Mouse (Mus musculus) embryonic facial prominence, embryonic 12.5 days (tissue): ENCODE results near the gene Kcnk10. TPM values are rescaled to one million over a fixed set of nuclear protein-coding genes. Genes with fewer than 3 reads are reported as not detected.

Experiments used
- ATAC-seq: fragments of 200-750 bp; cut with Nextera tagmentation; 2 replicates; pipeline ENCODE4 v1.8.0; 2017; ENCODE audit not compliant: insufficient number of reproducible peaks, insufficient read depth, low FRiP score, low TSS enrichment
- H3K27ac ChIP-seq: fragments of 300-500 bp; sonication (generic); 2 replicates; pipeline ENCODE4 v1.5.1; 2016; ENCODE audit warnings: mild to moderate bottlenecking
- H3K27me3 ChIP-seq: fragments of 300-500 bp; sonication (generic); 2 replicates; pipeline ENCODE4 v1.6.1; 2016; ENCODE audit warnings: mild to moderate bottlenecking, moderate library complexity
- H3K36me3 ChIP-seq: fragments of 300-500 bp; sonication (generic); 2 replicates; pipeline ENCODE4 v1.6.1; 2016; ENCODE audit warnings: mild to moderate bottlenecking
- H3K4me1 ChIP-seq: fragments of 300-500 bp; sonication (generic); 2 replicates; pipeline ENCODE4 v1.6.1; 2016
- H3K4me2 ChIP-seq: fragments of 300-500 bp; sonication (generic); replicated peaks from 2 replicates; pipeline ENCODE4 v1.6.1; 2016; ENCODE audit warnings: mild to moderate bottlenecking, moderate library complexity
- H3K4me3 ChIP-seq: fragments of 300-500 bp; sonication (generic); 2 replicates; pipeline ENCODE4 v1.5.1; 2016; ENCODE audit warnings: mild to moderate bottlenecking
- H3K9ac ChIP-seq: fragments of 300-500 bp; sonication (generic); 2 replicates; pipeline ENCODE4 v1.6.1; 2016; ENCODE audit warnings: mild to moderate bottlenecking, moderate library complexity
- H3K9me3 ChIP-seq: fragments of 300-500 bp; sonication (generic); 2 replicates; pipeline ENCODE4 v1.6.1; 2016; ENCODE audit warnings: mild to moderate bottlenecking, moderate library complexity
- WGBS: fragments of 180-500 bp; shearing (Covaris S2); methylation state at CpG from one replicate; pipeline ENCODE4 v1.1.7; 2016; 5-methylcytosine and 5-hydroxymethylcytosine counted together
- polyA plus RNA-seq: library from polyadenylated mRNA; unstranded; fragments of >200 nt; fragmentation: Nextera tagmentation; extraction: Ambion mirVana; gene quantifications from 2 replicates; pipeline ENCODE4 v1.2.1, GENCODE M21; 2016

The Kcnk10 gene
- polyA plus RNA-seq, 1 experiment from 2014 or later = 2.9 TPM

DNA sequence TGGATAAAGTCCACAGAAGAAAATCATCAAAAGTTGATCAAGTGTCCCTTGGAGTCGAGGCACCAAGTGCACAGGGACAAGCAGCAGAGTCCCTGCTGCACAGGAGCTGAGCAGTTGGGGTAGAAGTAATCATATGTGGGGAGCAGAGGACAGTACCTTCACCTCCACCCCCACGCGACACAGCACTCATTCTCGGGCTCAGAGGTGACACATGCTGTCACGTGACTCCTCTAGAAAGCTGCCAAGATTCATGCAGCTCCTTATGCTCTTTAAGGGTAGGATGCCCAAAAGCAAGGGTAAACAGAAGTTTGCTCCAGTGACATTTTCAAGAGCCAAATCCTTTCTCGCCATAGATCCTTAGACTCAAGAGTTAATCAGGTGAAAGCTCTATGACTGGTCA lies 42.1 kb downstream of the Kcnk10 start:
- Histone ChIP-seq H3K36me3 (no peaks in the 10 kb centered on the region), H3K4me1 (no peaks in the 10 kb centered on the region), H3K4me2 (no peak overlapping the region), H3K4me3 (no peak overlapping the region), H3K27me3 (no peaks in the 10 kb centered on the region), H3K27ac (no peak overlapping the region), H3K9ac (no peak overlapping the region), H3K9me3 (no peaks in the 10 kb centered on the region)
- 81% methylated on average over 6 of the region's 6 CpGs for WGBS
- ATAC-seq = no peak

DNA sequence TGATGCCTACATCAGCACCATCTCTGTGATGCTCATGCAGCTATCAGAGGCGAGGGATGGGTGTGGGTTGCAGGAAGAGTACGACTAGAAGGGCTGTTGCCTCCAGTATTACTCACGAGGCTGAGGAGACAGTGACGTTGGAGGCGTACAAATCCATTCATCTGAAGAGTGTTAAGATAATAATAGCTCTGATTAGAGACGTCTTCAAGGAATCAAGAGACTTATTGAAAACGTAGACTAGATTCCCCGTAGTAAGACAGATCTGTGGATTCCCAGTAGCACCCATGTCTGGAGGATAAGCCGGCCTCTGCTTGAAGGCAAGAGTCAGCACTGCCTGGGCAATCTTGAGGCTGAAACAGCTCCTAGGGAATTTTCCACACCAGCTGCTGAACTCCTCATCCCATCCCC lies 42.6 kb downstream of the Kcnk10 start:
- ATAC-seq = no peak
- H3K4me1 ChIP-seq = no peaks in the 10 kb centered on the region
- no peaks in the 10 kb centered on the region for H3K27me3 ChIP-seq
- H3K4me3 ChIP-seq = no peak overlapping the region
- H3K36me3 ChIP-seq = no peaks in the 10 kb centered on the region
- no peak overlapping the region for H3K4me2 ChIP-seq
- H3K9me3 ChIP-seq = no peaks in the 10 kb centered on the region
- no peak overlapping the region for H3K27ac ChIP-seq
- H3K9ac ChIP-seq = no peak overlapping the region
- 89% methylated on average over 9 of the region's 9 CpGs for WGBS

DNA sequence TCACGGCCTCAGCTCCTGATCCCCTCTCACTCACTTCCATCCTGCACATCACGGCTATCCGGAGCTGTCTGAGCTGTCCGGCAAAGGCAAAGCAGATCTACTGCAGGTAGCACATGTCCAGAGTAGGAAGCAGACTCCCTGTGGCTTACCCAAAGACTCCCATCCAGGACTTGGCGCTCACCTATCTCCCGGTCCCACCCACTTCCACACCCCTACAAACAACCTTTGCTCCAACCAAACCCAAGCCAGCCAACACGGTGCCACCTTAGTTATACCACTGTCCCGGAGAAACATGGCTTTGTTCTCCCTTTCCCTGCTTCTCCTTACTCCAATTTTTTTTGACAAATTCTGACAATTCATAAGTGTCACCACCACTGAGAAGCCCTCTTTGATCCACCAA lies 49.5 kb downstream of the Kcnk10 start:
- no peak overlapping the region for H3K4me2 ChIP-seq
- H3K27ac ChIP-seq = no peak overlapping the region
- 87% methylated on average over 8 of the region's 8 CpGs for WGBS
- no peak overlapping the region for H3K4me3 ChIP-seq
- ATAC-seq = no peak
- no peaks in the 10 kb centered on the region for H3K9me3 ChIP-seq
- H3K9ac ChIP-seq = no peak overlapping the region
- H3K27me3 ChIP-seq = no peaks in the 10 kb centered on the region
- no peaks in the 10 kb centered on the region for H3K36me3 ChIP-seq
- no peaks in the 10 kb centered on the region for H3K4me1 ChIP-seq

DNA sequence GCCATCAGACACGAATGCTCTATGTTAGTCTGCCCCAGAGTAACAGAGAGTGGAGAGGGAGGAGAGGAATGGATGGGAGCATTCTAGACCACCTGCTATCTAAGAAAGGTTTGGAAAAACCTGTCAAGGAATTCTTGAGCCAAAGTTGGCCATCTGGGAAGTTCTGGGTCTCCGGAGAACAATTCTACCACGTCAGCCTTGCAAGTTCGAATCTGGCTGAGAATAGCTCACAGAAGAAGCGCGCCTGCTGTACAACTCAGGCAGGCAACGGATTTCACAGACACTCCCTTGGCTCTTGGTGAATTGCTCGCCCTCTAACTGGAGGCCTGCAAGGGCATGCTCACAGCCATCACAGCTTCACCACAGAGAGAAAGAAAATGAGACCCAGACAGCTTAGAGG lies 52.7 kb downstream of the Kcnk10 start:
- no peaks in the 10 kb centered on the region for H3K27me3 ChIP-seq
- H3K4me3 ChIP-seq = no peak overlapping the region
- H3K9ac ChIP-seq = no peak overlapping the region
- no peaks in the 10 kb centered on the region for H3K36me3 ChIP-seq
- H3K9me3 ChIP-seq = no peaks in the 10 kb centered on the region
- no peaks in the 10 kb centered on the region for H3K4me1 ChIP-seq
- no peak overlapping the region for H3K27ac ChIP-seq
- WGBS = 87% methylated on average over 8 of the region's 8 CpGs
- no peak for ATAC-seq
- H3K4me2 ChIP-seq = no peak overlapping the region

DNA sequence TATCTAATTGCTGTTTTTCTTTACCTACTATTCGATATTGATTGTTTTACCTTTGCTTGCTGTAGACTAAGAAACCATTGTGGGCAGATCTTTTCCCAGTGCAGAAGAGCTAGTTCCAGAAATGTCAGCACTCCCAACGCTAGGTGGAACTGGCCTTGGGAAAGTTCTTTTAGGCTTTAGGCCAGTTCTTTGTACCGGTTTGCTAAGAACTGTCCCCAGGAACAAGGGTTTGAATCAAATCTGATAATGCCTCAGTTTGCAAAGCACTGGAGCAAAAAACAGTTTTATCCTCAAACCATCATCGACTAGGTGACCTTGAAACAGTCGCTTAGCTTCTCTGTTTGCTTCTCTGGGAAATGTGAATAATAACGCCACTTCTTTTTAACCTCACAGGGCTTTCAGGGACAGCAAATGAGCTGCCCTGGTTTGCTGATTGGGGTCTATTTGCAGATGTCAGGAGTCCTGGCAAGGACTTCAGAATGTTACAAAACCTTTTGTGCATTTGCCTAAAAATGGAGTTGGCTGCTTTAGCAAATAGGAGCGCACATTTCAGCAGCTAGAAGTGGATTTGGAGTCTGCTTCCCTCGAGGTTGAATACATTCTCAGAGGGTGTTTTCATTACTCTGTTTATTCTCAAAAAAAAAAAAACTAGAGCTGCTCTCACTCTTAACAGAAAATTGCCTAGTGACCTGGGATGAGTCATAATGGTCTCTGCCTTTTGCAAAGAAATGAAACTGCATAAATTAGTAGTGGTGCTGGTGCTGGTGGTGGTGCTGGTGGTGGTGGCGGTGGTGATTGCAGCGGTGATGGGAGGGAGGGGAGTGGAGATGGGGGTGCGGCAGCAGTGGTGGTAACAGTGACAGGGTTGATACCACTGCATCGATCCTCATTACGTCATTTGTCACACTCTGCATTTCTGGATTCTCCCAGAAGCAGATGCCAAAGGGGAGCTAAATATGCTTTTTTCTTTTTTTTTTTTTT lies 53.5 kb downstream of the Kcnk10 start:
- Histone ChIP-seq H3K27me3 (no peaks in the 10 kb centered on the region), H3K36me3 (no peaks in the 10 kb centered on the region), H3K4me3 (no peak overlapping the region), H3K4me1 (no peaks in the 10 kb centered on the region), H3K4me2 (no peak overlapping the region), H3K9me3 (no peaks in the 10 kb centered on the region), H3K9ac (no peak overlapping the region), H3K27ac (no peak overlapping the region)
- no peak for ATAC-seq
- WGBS = 72% methylated on average over 13 of the region's 13 CpGs

DNA sequence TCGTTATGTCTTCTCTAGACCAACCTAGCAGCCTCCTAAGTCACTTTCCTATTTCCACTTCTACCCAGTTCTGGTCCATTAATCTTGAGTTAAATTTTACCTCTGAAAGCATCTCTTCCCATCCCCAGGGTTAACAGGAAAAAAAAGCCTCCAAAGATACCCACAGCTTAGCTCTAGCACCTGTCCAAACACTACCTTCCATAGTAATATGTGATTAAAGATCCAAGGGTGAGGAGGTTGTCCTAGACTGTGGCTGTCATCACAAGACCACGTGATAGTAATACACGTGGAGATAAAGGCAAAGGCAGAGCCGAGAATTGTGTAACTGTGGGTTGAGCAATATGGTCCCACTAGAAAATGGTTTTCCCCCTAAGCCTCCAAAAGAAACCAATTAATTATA lies 56.8 kb downstream of the Kcnk10 start:
- WGBS = 84% methylated on average over 4 of the region's 4 CpGs
- Histone ChIP-seq H3K36me3 (no peaks in the 10 kb centered on the region), H3K9me3 (no peaks in the 10 kb centered on the region), H3K27me3 (no peaks in the 10 kb centered on the region), H3K4me3 (no peak overlapping the region), H3K27ac (no peak overlapping the region), H3K4me1 (no peaks in the 10 kb centered on the region), H3K4me2 (no peak overlapping the region), H3K9ac (no peak overlapping the region)
- ATAC-seq = no peak

DNA sequence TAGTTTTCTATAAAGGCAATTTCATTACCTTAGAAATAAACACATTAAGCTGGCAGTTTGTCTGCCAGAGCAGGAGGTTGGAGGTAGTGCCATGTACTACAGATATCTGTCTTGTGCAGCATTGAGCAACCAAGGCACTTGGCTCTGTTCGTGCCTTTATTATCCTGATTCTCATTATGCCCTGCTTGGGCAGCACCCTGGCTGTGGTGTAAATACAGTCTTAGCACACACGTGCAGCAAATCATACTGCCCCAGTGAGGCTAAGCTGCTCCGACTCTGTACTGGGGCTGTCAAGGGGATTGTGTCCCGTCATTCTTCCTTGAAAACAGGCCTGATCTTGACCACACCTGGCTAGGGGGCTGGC lies 57.6 kb downstream of the Kcnk10 start:
- H3K4me2 ChIP-seq = no peak overlapping the region
- H3K36me3 ChIP-seq = no peaks in the 10 kb centered on the region
- no peaks in the 10 kb centered on the region for H3K9me3 ChIP-seq
- no peaks in the 10 kb centered on the region for H3K4me1 ChIP-seq
- no peak overlapping the region for H3K27ac ChIP-seq
- WGBS = 58% methylated on average over 4 of the region's 4 CpGs
- no peak overlapping the region for H3K9ac ChIP-seq
- no peak overlapping the region for H3K4me3 ChIP-seq
- no peaks in the 10 kb centered on the region for H3K27me3 ChIP-seq
- no peak for ATAC-seq

DNA sequence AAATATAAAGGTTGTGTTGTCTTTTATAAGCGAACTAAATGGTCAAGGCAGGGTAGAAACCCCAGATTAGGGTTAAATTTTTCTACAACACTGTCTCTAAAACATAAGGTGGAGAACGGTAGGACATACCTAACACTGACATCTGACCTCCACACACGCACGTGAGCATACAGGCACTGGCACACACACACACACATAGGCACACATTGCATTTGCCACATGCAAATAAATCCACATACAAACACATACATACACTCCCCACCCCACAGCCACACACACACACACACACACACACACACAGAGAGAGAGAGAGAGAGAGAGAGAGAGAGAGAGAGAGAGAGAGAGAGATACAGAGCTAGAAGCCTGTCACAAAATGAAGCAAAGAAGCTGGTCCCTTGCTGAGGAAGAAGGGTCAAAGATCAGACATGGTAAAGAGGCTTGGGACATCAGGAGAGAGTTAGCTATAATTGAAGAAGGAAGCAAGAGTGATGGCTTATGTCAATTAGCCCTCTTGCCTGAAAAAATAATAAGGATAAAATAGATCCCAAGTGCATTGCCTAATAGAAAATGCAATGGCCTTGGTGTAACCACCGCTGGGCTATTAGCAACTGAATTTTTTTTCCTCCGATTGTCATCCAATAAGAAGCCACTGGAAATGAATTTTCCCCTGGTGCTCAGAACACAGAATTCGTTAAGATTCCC lies 58.1 kb downstream of the Kcnk10 start:
- Histone ChIP-seq H3K4me2 (no peak overlapping the region), H3K9me3 (no peaks in the 10 kb centered on the region), H3K9ac (no peak overlapping the region), H3K4me3 (no peak overlapping the region), H3K4me1 (no peaks in the 10 kb centered on the region), H3K36me3 (no peaks in the 10 kb centered on the region), H3K27ac (no peak overlapping the region), H3K27me3 (no peaks in the 10 kb centered on the region)
- ATAC-seq = no peak
- 54% methylated on average over 7 of the region's 7 CpGs for WGBS

DNA sequence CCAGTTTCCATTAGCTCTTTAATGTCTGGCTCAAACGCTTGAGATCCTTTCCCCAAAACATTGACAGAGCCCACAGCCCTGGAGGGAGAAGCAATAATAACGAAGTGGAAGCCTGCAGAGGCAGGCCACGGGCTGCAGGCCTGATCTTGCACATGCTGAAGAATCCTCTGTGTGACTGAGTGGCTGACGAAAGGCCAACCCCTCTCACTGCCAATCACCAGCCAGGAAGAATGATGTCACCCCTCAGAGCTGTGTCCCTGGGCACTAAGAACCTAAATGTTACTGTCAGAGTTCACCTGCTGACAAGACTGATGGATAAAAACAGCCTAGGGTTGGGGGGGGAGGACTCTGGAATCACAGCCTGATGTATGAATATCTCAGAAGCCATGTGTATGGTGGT lies 72.5 kb downstream of the Kcnk10 start:
- no peak for ATAC-seq
- Histone ChIP-seq H3K9me3 (no peaks in the 10 kb centered on the region), H3K4me2 (no peak overlapping the region), H3K36me3 (no peaks in the 10 kb centered on the region), H3K9ac (no peak overlapping the region), H3K27me3 (no peaks in the 10 kb centered on the region), H3K4me1 (no peaks in the 10 kb centered on the region), H3K4me3 (no peak overlapping the region), H3K27ac (no peak overlapping the region)
- 72% methylated on average over 4 of the region's 4 CpGs for WGBS

DNA sequence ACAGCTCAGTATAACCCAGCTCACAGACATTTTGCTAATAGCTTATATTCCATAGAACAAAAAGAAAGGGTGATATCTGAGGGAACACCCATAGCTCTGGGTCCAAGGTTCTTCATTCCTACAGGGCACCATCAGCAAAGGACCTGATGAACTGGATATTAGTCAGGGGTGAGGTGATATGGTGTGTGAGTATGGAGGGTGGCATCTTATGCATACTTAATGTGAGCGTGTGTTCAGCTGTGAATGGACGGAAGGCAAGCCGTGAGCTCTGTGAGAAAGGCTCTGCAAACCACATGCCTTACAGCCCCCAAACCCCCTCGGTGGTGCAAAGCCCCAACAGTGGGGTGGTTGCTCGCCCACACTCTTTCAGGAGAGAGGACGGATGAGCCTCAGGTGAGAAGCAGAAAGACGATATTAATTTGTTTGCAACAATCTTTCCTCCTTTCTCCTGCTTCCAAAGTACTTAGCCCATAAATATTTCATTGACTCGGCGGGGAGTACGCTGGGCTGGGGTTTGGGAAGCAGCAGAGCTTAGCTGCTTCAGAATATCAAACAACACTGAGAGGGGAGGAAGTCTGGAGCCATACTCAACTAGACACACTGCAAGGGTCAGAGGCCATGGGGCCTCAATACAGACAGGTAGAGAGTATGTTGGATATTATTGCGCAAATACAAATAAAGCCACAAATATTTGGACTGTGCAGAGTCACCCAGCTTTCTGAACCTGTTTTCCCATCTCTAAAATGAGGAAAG lies 76.4 kb downstream of the Kcnk10 start:
- no peaks in the 10 kb centered on the region for H3K9me3 ChIP-seq
- no peaks in the 10 kb centered on the region for H3K4me1 ChIP-seq
- H3K4me2 ChIP-seq = no peak overlapping the region
- ATAC-seq = no peak
- no peaks in the 10 kb centered on the region for H3K36me3 ChIP-seq
- WGBS = 85% methylated on average over 11 of the region's 11 CpGs
- H3K27ac ChIP-seq = no peak overlapping the region
- no peak overlapping the region for H3K4me3 ChIP-seq
- no peaks in the 10 kb centered on the region for H3K27me3 ChIP-seq
- no peak overlapping the region for H3K9ac ChIP-seq

DNA sequence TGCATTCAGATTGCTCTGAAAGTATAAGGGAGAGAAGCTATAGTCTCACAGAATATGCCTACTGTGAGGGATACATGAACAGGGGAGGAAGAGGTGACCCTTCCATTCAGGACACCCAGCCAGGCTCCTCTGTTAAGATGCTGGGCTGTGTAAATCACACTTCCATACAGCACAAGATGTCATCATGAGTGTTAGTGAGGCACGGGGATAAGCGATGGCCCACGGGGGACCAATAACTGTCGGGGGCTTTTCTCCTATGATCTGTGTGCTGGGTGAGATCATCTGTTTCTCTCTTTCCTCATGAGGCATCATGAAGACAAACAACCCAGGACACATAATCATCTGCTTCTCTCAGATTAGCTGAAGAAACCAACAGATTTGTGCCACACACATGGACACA lies 77.1 kb downstream of the Kcnk10 start:
- Histone ChIP-seq H3K36me3 (no peaks in the 10 kb centered on the region), H3K27me3 (no peaks in the 10 kb centered on the region), H3K9ac (no peak overlapping the region), H3K27ac (no peak overlapping the region), H3K4me3 (no peak overlapping the region), H3K9me3 (no peaks in the 10 kb centered on the region), H3K4me1 (no peaks in the 10 kb centered on the region), H3K4me2 (no peak overlapping the region)
- ATAC-seq = no peak
- WGBS = 85% methylated on average over 4 of the region's 4 CpGs

DNA sequence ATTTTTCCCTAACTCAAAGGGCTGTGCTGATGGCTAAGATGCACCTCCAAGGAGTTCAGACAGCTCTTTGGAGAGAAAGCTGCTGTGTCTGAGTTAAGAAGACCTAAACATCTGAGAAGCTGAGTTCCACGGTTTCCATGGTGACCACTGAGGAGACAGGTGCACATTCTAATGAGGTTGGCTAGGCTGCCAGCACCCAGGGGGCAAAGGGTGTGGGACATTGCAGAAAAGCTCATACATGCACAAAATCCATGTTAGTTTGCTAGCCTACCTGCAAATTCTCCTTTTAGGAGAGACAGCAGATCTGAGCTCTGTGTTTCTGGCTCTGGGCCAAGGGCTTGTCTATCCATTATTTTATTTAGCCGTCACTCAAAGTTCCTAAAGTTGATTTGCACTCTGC lies 96.7 kb downstream of the Kcnk10 start:
- H3K4me3 ChIP-seq = no peak overlapping the region
- no peaks in the 10 kb centered on the region for H3K4me1 ChIP-seq
- no peaks in the 10 kb centered on the region for H3K36me3 ChIP-seq
- no peak for ATAC-seq
- WGBS = 73% methylated on average over 2 of the region's 2 CpGs
- no peak overlapping the region for H3K27ac ChIP-seq
- H3K27me3 ChIP-seq = no peaks in the 10 kb centered on the region
- H3K4me2 ChIP-seq = no peak overlapping the region
- no peaks in the 10 kb centered on the region for H3K9me3 ChIP-seq
- H3K9ac ChIP-seq = no peak overlapping the region
